8 mouse cellular contexts compared by ENCODE assay signal in the genomic region with DNA sequence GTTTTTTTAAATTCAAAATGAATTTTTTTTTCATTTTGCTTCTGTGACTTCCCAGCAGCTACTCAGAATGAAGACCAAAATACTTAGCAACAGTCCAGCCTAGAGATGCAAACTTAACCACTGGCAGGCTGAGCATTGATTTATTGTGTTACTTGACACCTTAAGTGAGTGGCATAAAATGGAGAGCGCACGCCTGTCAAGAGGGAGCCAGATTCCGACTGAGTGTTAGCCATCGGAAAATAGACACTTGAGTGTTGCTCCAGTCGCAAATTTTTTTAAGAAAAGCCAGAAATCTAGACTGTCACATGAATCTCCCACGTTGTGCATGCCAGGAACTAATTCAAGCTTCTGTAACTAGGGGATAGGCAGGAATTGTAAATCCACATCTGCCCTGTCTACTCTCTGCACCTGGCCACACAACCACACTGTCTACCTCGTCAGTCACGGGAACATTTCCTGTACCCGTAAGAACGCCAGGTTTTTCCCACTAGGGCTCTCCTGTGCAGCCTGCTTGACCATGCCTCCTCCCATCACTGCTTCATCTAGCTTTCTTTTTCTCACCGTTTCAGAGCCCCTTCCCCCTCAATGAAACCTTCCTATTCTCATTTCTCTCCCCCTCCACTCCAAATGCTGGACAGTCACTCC. TPM values are rescaled to one million over a fixed set of nuclear protein-coding genes. Genes with fewer than 3 reads are reported as not detected.
DNase-seq lines count a peak whose midpoint lies in the region; ATAC-seq lines count a peak whose summit lies in the region.

No protein-coding gene starts in this region.

- H3K4me3 ChIP-seq in megakaryocyte, embryonic 14.5 days (replicated peaks): peak overlapping the region; percentile 90
- peak overlapping the region; percentile 29 for H3K4me3 ChIP-seq in forebrain, embryonic 15.5 days
- peak overlapping the region; percentile 92 for H3K4me3 ChIP-seq in liver, embryonic 12.5 days

- H3K36me3 ChIP-seq in megakaryocyte, embryonic 14.5 days (replicated peaks; ENCODE audit: low read length): peaks cover 17% of the 10 kb centered on the region
- no peaks in the 10 kb centered on the region for H3K36me3 ChIP-seq in forebrain, embryonic 15.5 days
- H3K36me3 ChIP-seq in liver, embryonic 12.5 days: no peaks in the 10 kb centered on the region; the same call in 1 of the 2 replicates

- H3K4me2 ChIP-seq in forebrain, embryonic 15.5 days (replicated peaks): peak overlapping the region; percentile 93
- peak overlapping the region; percentile 96 for H3K4me2 ChIP-seq in liver, embryonic 12.5 days

- H3K27ac ChIP-seq in forebrain, embryonic 15.5 days (replicated peaks): no peak overlapping the region
- no peak overlapping the region for H3K27ac ChIP-seq in liver, embryonic 12.5 days

- H3K27me3 ChIP-seq in megakaryocyte, embryonic 14.5 days (replicated peaks): no peaks in the 10 kb centered on the region
- H3K27me3 ChIP-seq in forebrain, embryonic 15.5 days: no peaks in the 10 kb centered on the region
- no peaks in the 10 kb centered on the region for H3K27me3 ChIP-seq in liver, embryonic 12.5 days (replicated peaks)

- 12% methylated on average over 11 of the region's 11 CpGs for WGBS in forebrain, embryonic 15.5 days
- WGBS in liver, embryonic 12.5 days (ENCODE audit: insufficient replicate concordance): 38% methylated on average over 11 of the region's 11 CpGs

- H3K9ac ChIP-seq in forebrain, embryonic 15.5 days (replicated peaks): no peak overlapping the region
- peak overlapping the region; percentile 55 for H3K9ac ChIP-seq in liver, embryonic 12.5 days

- peaks cover 60% of the 10 kb centered on the region for H3K4me1 ChIP-seq in megakaryocyte, embryonic 14.5 days
- H3K4me1 ChIP-seq in forebrain, embryonic 15.5 days: peaks cover 35% of the 10 kb centered on the region
- H3K4me1 ChIP-seq in liver, embryonic 12.5 days: peaks cover 61% of the 10 kb centered on the region

- DNase-seq in skeletal muscle tissue, adult 2 months (ENCODE audit: low read depth, low spot score): peak; percentile 34
- no peak for DNase-seq in left cerebral cortex, adult 8-10 months (ENCODE audit: low spot score in 2 of 2)
- DNase-seq in gastrocnemius, postnatal 10 days: no peak
- DNase-seq in urinary bladder, adult 18-20 months (ENCODE audit: low spot score in 2 of 2): no peak

- no peaks in the 10 kb centered on the region for H3K9me3 ChIP-seq in megakaryocyte, embryonic 14.5 days
- H3K9me3 ChIP-seq in forebrain, embryonic 15.5 days: no peaks in the 10 kb centered on the region
- H3K9me3 ChIP-seq in liver, embryonic 12.5 days (replicated peaks): no peaks in the 10 kb centered on the region

- ATAC-seq in megakaryocyte, adult 5-6 weeks (ENCODE audit: poor library complexity, severe bottlenecking): no peak
- no peak for ATAC-seq in forebrain, embryonic 15.5 days (replicated peaks)
- ATAC-seq in liver, embryonic 12.5 days: no peak

RNA-seq across cellular contexts. Expression of a gene that starts 3.7 kb away (rescaled TPM):
- polyA plus RNA-seq in megakaryocyte, embryonic 14.5 days (2012; ENCODE audit: insufficient read depth, low replicate concordance): 20.6 and 43.4 TPM in 2 replicates
- total RNA-seq in megakaryocyte, adult 5-6 weeks (2015): 14.8 and 16.2 TPM in 2 replicates
- total RNA-seq in megakaryocyte, adult 5-6 weeks (2017): 40.0 and 47.9 TPM in 2 replicates
- 38.8 and 39.1 TPM in 2 replicates for polyA plus RNA-seq in forebrain, embryonic 15.5 days (2015; fragmentation: Nextera tagmentation; extraction: Ambion mirVana)
- polyA plus RNA-seq in liver, embryonic 12.5 days (2016; fragmentation: Nextera tagmentation; extraction: Ambion mirVana): 61.2 and 65.0 TPM in 2 replicates
- 100 to 1,000 TPM; 128 to 161 (median 154) TPM for total RNA-seq in left cerebral cortex, adult 8-10 months (2022)
- total RNA-seq in gastrocnemius, postnatal 10 days (2021): 10 to 100 TPM; 45.5 to 52.2 TPM

Comparison
In these comparisons a context has a peak if more than half of its experiments do, and no peak if none do; other contexts are left out.
1. H3K4me3 ChIP-seq: peak in every context shown above with its lines; median percentile 92 in liver, embryonic 12.5 days; 90 in megakaryocyte, embryonic 14.5 days; 29 in forebrain, embryonic 15.5 days.